Mouse (Mus musculus): ENCODE results near the gene Spn. TPM values are rescaled to one million over a fixed set of nuclear protein-coding genes. Genes with fewer than 3 reads are reported as not detected.

The Spn gene
- polyA plus RNA-seq (2015; fragmentation: Nextera tagmentation; extraction: Ambion mirVana) = 0.13 TPM in 2 replicates

GRCm38 (mm10) chr7:127137262-127138017, at the start of gene Spn:
TSS of gene Spn (minus strand) at chr7:127137823.

GRCm38 (mm10) chr7:127121911-127122270, 15.7 kb downstream of the Spn start, which contains the start of gene Qprt:
TSS of gene Qprt (minus strand) at chr7:127122226.

GRCm38 (mm10) chr7:127091114-127091896, 46.3 kb downstream of the Spn start, which contains the start of gene AI467606:
TSS of gene AI467606 (plus strand) at chr7:127091359.

GRCm38 (mm10) chr7:127087278-127088010, 50.2 kb downstream of the Spn start, which contains the start of gene Zg16:
TSS of gene Zg16 (minus strand) at chr7:127087328.

Other genes with a start within 250 kb of the Spn start
- gene Tmem219, start 214.9 kb downstream of the Spn start, polyA plus RNA-seq (2015; fragmentation: Nextera tagmentation; extraction: Ambion mirVana) = 34.6 and 38.2 TPM in 2 replicates
- 9.1 and 9.7 TPM in 2 replicates for gene Kctd13, start 208.9 kb downstream of the Spn start, polyA plus RNA-seq (2015; fragmentation: Nextera tagmentation; extraction: Ambion mirVana)
- not detected in 2 replicates for gene Asphd1, start 188.2 kb downstream of the Spn start, polyA plus RNA-seq (2015; fragmentation: Nextera tagmentation; extraction: Ambion mirVana)
- gene Sez6l2, start 187.3 kb downstream of the Spn start, polyA plus RNA-seq (2015; fragmentation: Nextera tagmentation; extraction: Ambion mirVana) = 0.19 and 0.22 TPM in 2 replicates
- gene Cdipt, start 161.9 kb downstream of the Spn start, polyA plus RNA-seq (2015; fragmentation: Nextera tagmentation; extraction: Ambion mirVana) = 95.8 and 103 TPM in 2 replicates
- gene Cdiptos, start 161.7 kb downstream of the Spn start, polyA plus RNA-seq (2015; fragmentation: Nextera tagmentation; extraction: Ambion mirVana) = 1.7 and 1.9 TPM in 2 replicates
- 34.3 and 38.8 TPM in 2 replicates for gene Mvp, start 123.2 kb downstream of the Spn start, polyA plus RNA-seq (2015; fragmentation: Nextera tagmentation; extraction: Ambion mirVana)
- gene Pagr1b, start 121.3 kb downstream of the Spn start, polyA plus RNA-seq (2015; fragmentation: Nextera tagmentation; extraction: Ambion mirVana) = 0.49 TPM in 1 of 2 replicates, not detected in the other
- gene Pagr1a, start 120.5 kb downstream of the Spn start, polyA plus RNA-seq (2015; fragmentation: Nextera tagmentation; extraction: Ambion mirVana) = 7.9 and 36.8 TPM in 2 replicates
- 5.0 and 26.8 TPM in 2 replicates for gene Gm42742, start 116.7 kb downstream of the Spn start, polyA plus RNA-seq (2015; fragmentation: Nextera tagmentation; extraction: Ambion mirVana)
- gene Prrt2, start 116.6 kb downstream of the Spn start, polyA plus RNA-seq (2015; fragmentation: Nextera tagmentation; extraction: Ambion mirVana) = 2.7 and 3.0 TPM in 2 replicates
- gene Maz, start 110.8 kb downstream of the Spn start, polyA plus RNA-seq (2015; fragmentation: Nextera tagmentation; extraction: Ambion mirVana) = 20.4 and 22.4 TPM in 2 replicates
- gene Kif22, start 95.4 kb downstream of the Spn start, polyA plus RNA-seq (2015; fragmentation: Nextera tagmentation; extraction: Ambion mirVana) = 17.9 and 21.4 TPM in 2 replicates
- not detected in 2 replicates for gene Zg16, start 50.5 kb downstream of the Spn start, polyA plus RNA-seq (2015; fragmentation: Nextera tagmentation; extraction: Ambion mirVana)
- 2.3 and 6.4 TPM in 2 replicates for gene AI467606, start 46.5 kb downstream of the Spn start, polyA plus RNA-seq (2015; fragmentation: Nextera tagmentation; extraction: Ambion mirVana)
- 0.76 and 0.98 TPM in 2 replicates for gene Qprt, start 15.6 kb downstream of the Spn start, polyA plus RNA-seq (2015; fragmentation: Nextera tagmentation; extraction: Ambion mirVana)
- gene Cd2bp2, start 58.2 kb upstream of the Spn start, polyA plus RNA-seq (2015; fragmentation: Nextera tagmentation; extraction: Ambion mirVana) = 27.0 and 31.8 TPM in 2 replicates
- 12.6 and 12.7 TPM in 2 replicates for gene Tbc1d10b, start 70.6 kb upstream of the Spn start, polyA plus RNA-seq (2015; fragmentation: Nextera tagmentation; extraction: Ambion mirVana)
- 2.5 and 3.2 TPM in 2 replicates for gene Mylpf, start 71.1 kb upstream of the Spn start, polyA plus RNA-seq (2015; fragmentation: Nextera tagmentation; extraction: Ambion mirVana)
- 12.0 and 13.4 TPM in 2 replicates for gene Zfp553, start 95.2 kb upstream of the Spn start, polyA plus RNA-seq (2015; fragmentation: Nextera tagmentation; extraction: Ambion mirVana)
- gene Sept1, start 95.3 kb upstream of the Spn start, polyA plus RNA-seq (2015; fragmentation: Nextera tagmentation; extraction: Ambion mirVana) = 8.5 and 10.1 TPM in 2 replicates
- gene Zfp771, start 106.5 kb upstream of the Spn start, polyA plus RNA-seq (2015; fragmentation: Nextera tagmentation; extraction: Ambion mirVana) = 49.9 and 51.6 TPM in 2 replicates
- 53.2 and 54.2 TPM in 2 replicates for gene Dctpp1, start 122.9 kb upstream of the Spn start, polyA plus RNA-seq (2015; fragmentation: Nextera tagmentation; extraction: Ambion mirVana)
- gene Sephs2, start 136.2 kb upstream of the Spn start, polyA plus RNA-seq (2015; fragmentation: Nextera tagmentation; extraction: Ambion mirVana) = 41.8 and 42.9 TPM in 2 replicates
- 0.49 and 1.5 TPM in 2 replicates for gene Itgal, start 158.4 kb upstream of the Spn start, polyA plus RNA-seq (2015; fragmentation: Nextera tagmentation; extraction: Ambion mirVana)
- 8.6 and 9.7 TPM in 2 replicates for gene Zfp768, start 207.8 kb upstream of the Spn start, polyA plus RNA-seq (2015; fragmentation: Nextera tagmentation; extraction: Ambion mirVana)
- 5.0 and 5.6 TPM in 2 replicates for gene Zfp747, start 238.2 kb upstream of the Spn start, polyA plus RNA-seq (2015; fragmentation: Nextera tagmentation; extraction: Ambion mirVana)
- gene 9130019O22Rik, start 249.3 kb upstream of the Spn start, polyA plus RNA-seq (2015; fragmentation: Nextera tagmentation; extraction: Ambion mirVana) = 3.3 and 3.5 TPM in 2 replicates

Data from urinary bladder, postnatal 0 days (tissue).